Mouse (Mus musculus) left cerebral cortex, adult 18-20 months (tissue): ENCODE results near the gene Ncor1. TPM values are rescaled to one million over a fixed set of nuclear protein-coding genes. Genes with fewer than 3 reads are reported as not detected.
"Not testable (repeated sequence)": the region's sequence is repeated elsewhere in the genome, so short reads cannot be mapped to it uniquely, and the experiment has no call there.

Source experiments
- DNase-seq, 2 experiments: peaks; one replicate each; pipeline ENCODE4 v3.0.0; 2021 to 2022; ENCODE audit warnings: low spot score in 2 of 2, mixed read lengths in 1 of 2
- total RNA-seq, 2 experiments: library from RNA; stranded (reverse); gene quantifications; 2 replicates each; pipeline ENCODE4 v1.2.3; 2021

Ncor1 gene
- total RNA-seq, 2 experiments from 2014 or later = 271 to 275 TPM

DNA sequence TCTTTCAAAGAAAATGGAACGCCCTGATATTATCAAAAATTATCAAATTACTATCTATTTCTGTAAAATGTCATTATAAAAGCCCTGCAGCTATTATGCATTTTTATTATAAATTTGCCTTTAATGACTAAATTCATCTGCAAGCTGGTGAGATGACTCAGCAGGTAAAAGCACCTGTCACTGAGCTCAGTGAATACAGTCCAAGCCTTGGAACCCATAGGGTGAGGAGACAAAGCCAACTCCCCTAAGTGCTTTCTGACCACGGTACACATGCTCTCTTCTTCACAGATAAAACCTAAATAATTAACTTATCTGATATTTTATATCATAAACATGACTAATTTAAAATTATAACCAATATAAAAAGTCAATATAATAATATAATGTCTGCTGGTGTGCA, 86.6 kb downstream of the Ncor1 start:
- DNase-seq = no peak

DNA sequence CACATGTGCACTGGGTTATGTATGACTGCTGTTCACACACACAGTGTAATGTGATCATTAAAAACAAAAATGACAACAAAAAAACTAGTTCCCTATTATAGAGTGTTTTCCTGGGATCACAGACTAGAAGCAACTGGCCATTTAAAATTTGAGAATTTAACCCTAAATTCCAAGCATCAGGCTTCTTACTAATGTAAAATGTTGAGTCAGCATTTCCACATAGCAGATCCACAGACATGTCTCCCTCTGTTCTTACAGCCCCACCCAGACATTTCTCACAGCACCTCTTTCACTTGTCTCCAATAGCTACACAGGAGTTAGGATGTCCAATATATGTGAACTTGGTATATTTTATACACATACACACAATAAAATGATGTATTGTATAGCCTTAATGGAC, 88.4 kb downstream of the Ncor1 start:
- no peak for DNase-seq

GRCm38 (mm10) chr11:62366879-62367278, 91.5 kb downstream of the Ncor1 start:
- no peak for DNase-seq

DNA sequence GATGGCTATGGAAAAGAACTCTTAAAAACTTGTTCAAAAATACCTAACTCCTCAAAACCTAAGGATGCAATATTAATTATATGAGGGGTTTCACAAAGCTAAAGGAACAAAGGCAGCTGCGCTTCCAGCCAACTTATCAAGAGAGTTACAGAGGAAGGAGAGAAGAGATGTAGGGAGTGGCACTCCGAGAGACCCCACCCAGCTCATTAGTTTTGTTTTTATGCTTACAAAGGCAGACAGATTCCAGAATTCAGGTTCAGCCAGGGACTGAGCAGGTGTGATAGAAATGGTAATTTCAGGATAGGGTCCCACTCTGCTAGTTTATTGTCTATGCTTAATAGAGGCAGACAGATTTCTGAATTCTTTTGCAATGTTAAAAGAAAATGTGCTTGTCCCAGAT, 103.1 kb downstream of the Ncor1 start:
- no peak for DNase-seq

- no peak for DNase-seq
Observed at GRCm38 (mm10) chr11:62351948-62352347, 106.4 kb downstream of the Ncor1 start.

DNA sequence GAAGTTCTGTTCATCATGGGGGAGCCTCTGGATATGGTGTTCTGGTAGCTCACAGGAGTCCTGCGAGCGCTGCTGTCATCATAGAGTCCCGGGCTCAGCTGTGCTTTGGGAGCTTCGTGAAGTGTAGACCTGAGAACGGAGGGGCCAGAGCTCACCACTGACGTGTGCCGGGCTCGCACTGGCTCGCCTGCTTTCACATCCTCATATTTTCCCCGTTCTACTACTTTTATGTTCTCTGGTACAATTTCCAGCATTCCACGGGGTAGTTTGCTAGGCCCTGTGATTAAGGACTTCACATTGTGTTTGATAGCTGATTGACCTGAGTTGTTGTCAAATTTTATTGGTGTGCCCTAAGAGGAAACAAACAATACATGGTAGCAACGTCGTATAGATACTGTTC, 115.3 kb downstream of the Ncor1 start:
- no peak for DNase-seq

- no peak for DNase-seq
Observed at GRCm38 (mm10) chr11:62332228-62332627, 126.1 kb downstream of the Ncor1 start.

DNA sequence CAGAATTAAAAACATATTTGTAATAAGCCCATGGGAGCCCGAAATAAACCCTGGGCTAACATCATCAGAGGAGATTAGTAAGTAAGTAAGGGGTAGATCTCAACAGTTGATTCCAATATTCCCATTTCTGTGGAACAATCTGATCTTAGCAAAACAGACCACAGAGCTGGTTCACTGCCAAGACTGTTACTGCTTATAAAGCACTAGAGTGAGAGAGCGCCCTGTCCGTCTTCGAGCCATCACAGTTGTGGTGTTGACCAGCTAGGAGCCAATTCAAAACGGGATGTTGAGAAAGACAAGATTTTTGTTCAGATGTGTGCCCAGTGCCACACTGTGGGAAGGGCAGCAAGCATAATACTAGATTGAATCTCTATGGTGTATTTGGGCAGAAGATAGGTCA, 127.2 kb downstream of the Ncor1 start:
- DNase-seq = no peak

DNA sequence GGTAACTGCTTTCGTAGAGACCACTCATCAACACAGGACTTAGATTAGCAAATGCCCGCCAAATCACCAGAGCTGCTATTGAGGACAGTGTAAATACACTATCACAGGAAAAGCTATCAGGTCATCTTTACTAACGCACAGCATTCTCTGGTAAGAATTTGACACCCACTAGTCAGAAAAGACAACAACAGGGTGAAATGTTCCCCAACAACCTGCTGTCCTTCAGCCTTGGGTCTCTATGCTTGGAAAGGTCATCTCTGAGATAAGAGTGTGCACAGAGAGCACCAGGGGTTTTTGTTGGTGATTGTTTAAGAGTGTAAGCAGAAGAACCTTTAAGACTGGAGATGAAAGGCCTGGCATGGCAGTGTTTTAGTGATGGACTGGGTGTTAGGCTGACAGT, 134.7 kb downstream of the Ncor1 start:
- no peak for DNase-seq

- no peak for DNase-seq
Observed at GRCm38 (mm10) chr11:62320097-62320496, 138.2 kb downstream of the Ncor1 start.

DNA sequence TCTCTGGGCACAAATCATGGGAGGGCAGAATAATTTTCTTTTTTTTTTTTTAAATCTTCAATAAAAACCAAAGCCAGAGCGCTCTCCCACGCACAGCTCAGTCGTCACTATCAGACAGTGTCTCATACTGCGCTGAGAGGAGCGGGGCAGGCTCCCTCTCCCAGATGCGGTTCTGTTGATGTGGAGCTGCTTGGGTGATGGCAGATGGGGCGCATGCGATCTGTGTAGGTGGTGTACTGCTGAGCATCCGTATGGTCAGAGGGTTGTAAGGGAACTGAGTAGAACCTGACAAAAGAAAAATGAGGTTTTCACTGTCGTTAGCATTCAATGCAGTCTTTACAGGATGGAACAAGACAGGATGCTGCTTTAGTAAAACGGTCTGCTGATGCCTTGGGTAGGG, 140.6 kb downstream of the Ncor1 start:
- DNase-seq = peak; percentile 65 to 84

GRCm38 (mm10) chr11:62314984-62315383, 143.4 kb downstream of the Ncor1 start:
- DNase-seq = no peak

DNA sequence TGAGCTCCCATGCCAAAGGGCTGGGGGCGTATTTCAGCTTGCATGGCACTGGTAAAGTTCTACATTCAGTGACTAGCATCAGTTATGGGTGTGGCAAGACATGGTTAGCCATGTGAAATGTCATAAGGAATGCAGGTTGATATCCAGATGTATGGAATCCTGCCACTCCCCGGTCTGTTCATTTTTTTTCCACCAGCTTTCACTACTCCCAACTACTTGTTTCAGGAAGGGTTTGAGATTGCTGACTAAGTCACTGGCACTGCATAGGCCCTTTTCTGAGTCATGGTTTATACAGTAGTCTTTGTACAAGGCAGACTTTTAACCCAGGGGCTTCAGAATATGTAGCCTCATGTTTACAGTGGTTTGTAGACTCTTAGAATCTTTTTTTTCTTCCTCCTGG, 149.0 kb downstream of the Ncor1 start:
- DNase-seq = no peak

DNA sequence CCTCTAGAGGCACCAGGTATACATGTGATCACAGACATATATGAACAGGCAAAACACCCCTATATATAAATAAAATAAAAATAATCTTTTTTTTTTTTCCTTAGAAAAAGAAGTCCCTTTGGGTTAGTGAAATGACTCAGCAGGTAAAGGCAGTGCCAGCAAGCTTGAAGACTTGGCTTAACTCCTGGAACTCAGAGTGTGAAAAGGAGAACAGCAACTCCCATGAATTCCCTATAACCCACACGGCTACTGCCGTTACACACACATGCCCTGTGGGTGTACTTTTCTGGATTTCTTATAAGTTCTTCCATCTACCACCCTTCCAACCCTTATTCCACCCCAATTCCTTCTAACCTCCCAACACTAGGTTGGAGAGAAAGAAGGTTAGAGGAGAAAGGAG, 152.5 kb downstream of the Ncor1 start:
- peak; percentile 27 to 39 for DNase-seq

- no peak for DNase-seq
Observed at GRCm38 (mm10) chr11:62298883-62299282, 159.5 kb downstream of the Ncor1 start.

- no peak for DNase-seq
Observed at GRCm38 (mm10) chr11:62294121-62294520, 164.2 kb downstream of the Ncor1 start.

GRCm38 (mm10) chr11:62287700-62288099, 170.6 kb downstream of the Ncor1 start:
- DNase-seq = no peak

DNA sequence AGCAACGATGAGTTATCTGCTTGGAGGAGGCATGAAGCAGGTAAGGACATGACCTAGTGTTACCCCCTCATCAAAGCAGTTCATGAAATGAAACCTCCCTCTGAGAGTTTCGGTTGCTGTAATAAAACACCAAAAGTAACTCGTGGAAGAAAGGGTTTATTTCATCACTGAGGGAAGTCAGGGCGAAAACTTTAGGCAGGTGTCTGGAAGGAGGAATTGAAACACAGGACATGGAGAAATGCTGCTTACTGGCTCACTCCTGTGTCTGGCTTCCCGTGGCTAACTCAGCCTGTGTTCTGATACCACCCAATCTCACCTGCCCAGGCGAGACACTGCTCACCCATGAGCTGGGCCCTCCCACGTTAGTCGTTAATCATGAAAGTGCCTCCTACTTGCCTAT, 173.3 kb downstream of the Ncor1 start:
- no peak for DNase-seq

- DNase-seq = not testable (repeated sequence)
Observed at GRCm38 (mm10) chr11:62284020-62284419, 174.3 kb downstream of the Ncor1 start.

DNA sequence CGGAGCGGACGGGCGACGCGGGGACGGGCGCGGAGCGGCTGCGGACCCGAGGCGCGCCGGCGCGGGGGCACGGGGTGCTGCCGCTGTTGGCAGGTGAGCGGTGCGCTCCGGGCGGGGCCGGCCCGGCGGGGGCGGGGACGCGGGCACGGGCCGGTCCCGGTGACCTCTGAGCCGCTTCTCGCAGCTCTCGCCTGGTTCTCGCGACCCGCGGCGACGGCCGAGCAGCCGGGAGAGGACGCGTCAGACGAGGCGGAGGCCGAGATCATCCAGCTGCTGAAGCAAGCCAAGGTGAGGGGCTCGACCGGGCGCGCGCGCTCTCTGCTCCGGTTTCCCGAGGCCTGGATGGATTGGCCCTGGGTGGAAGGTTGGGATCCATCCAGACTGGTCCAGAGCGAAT, 176.7 kb downstream of the Ncor1 start:
- DNase-seq = peak in 1 of 2 experiments; percentile 36

DNA sequence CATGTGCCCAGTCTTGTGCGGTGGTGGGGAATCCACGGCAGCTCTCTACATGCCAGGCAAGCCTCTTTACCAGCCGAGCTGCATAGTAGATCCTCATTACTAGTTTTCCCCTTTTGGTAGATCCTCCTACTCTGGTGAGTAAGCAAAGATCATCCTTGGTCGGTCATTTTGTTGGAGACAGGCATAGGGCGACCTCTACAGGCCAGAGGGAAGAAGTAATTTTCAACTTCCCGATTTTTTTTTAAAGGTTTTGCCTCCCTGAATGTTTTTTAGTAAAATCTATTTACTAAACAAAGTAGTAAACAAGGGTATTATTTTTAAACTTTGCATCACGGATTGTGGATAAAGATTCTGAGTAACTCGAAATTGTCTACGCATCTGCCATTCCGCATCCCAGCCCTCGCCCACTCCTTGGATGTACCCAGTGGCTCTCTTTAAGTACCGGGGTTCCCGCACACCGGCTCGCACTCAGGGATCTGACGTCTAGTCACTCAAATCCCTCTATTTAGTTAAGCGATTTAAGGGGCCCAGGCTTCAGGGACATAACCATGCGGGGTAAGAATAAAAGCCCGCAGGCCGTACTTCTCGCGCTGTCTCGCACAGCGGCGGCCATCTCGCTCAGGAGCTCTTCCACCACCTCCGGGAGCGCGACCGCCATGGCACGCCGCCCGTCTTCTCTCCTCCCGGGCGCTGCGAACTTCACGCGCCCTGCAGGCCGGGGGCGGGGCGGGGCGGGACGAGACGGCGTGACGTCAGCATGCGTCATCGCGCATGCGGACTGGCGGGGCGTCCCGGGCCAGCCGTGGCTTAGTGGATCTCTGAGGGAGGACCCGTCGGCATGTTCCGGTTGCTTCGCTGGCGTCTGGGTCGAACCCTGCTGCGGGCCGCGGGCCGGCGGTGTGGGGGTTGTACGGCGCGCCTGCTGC, 177.4 kb downstream of the Ncor1 start, which contains the start of the genes Zswim7 and Ttc19:
TSS of gene Zswim7 (minus strand) at position 701 of the 926 bp plus-strand sequence.
TSS of gene Ttc19 (plus strand) at position 799 of the 926 bp plus-strand sequence.
- DNase-seq = peak; percentile 92 to 93

GRCm38 (mm10) chr11:62278027-62278426, 180.3 kb downstream of the Ncor1 start:
- peak in 1 of 2 experiments; percentile 34 for DNase-seq

DNA sequence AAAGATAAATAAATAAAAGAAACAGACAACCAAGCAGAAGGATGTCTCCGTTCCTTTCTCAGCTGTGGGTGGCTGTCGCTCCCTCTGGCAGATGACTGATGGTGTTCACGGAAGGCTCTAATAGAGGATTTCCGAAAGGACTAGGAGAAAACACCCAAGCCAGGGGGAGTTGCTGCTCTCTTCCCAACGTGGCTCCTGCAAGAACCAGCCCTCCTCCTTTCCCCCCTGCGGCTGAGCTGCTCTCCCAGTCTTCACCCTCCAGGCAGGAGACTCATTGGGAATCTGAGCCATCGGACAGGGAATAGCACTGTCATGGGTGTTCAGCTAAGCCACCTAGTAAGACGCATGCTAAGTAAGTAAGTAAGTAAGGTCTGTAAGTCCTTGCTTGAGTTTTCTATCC, 181.3 kb downstream of the Ncor1 start:
- DNase-seq = no peak
